Mouse (Mus musculus) spleen, adult 2 months (tissue): ENCODE data around the gene Defa21. TPM values are rescaled to one million over a fixed set of nuclear protein-coding genes. Genes with fewer than 3 reads are reported as not detected.
"Not testable (repeated sequence)": the region's sequence is repeated elsewhere in the genome, so short reads cannot be mapped to it uniquely, and the experiment has no call there.

Experiments used
- DNase-seq, 2 experiments: peaks; one replicate each; pipeline versions ENCODE4 v3.0.0 to v3.0.0-alpha.2; 2012 to 2021; ENCODE audit warnings: low spot score in 2 of 2, low read depth in 1 of 2
- H3K27ac ChIP-seq: fragments of 200-500 bp; 2 replicates; pipeline ENCODE4 v1.5.1; 2012; ENCODE audit warnings: low read length, inconsistent platforms; ENCODE audit not compliant: insufficient read depth
- H3K27me3 ChIP-seq: fragments of 200-500 bp; 2 replicates; pipeline ENCODE4 v1.6.1; 2012; ENCODE audit warnings: mild to moderate bottlenecking, moderate library complexity, low read length, inconsistent platforms; ENCODE audit not compliant: control insufficient read depth, insufficient read depth
- H3K36me3 ChIP-seq: fragments of 200-500 bp; 2 replicates; pipeline ENCODE4 v1.6.1; 2012; ENCODE audit warnings: mild to moderate bottlenecking, low read length, inconsistent platforms; ENCODE audit not compliant: control insufficient read depth, insufficient read depth
- H3K4me1 ChIP-seq: fragments of 200-500 bp; 2 replicates; pipeline ENCODE4 v1.6.1; 2011; ENCODE audit warnings: inconsistent platforms; ENCODE audit not compliant: control insufficient read depth, insufficient read depth, insufficient read length
- H3K4me3 ChIP-seq: fragments of 200-500 bp; 2 replicates; pipeline ENCODE4 v1.5.1; 2011; ENCODE audit warnings: mild to moderate bottlenecking, inconsistent platforms; ENCODE audit not compliant: insufficient read depth, insufficient read length; ENCODE audit errors: extremely low read depth
- CTCF ChIP-seq: fragments of 200-500 bp; IDR thresholded peaks from 2 replicates; pipeline ENCODE4 v1.5.1; 2011; ENCODE audit warnings: mild to moderate bottlenecking, inconsistent platforms; ENCODE audit not compliant: insufficient read depth, insufficient read length, insufficient replicate concordance; ENCODE audit errors: extremely low read depth
- POLR2A ChIP-seq: fragments of 200-500 bp; IDR thresholded peaks from 2 replicates; pipeline ENCODE4 v1.6.1; 2011; ENCODE audit warnings: low read depth, low read length, inconsistent platforms
- WGBS: fragments of 180-500 bp; shearing (Covaris S2); methylation state at CpG from one replicate; pipeline ENCODE4 v1.1.7; 2018; 5-methylcytosine and 5-hydroxymethylcytosine counted together
- polyA plus RNA-seq: library from polyadenylated mRNA; depleted of rRNA; stranded (reverse); fragments of >200 nt; gene quantifications from 2 replicates; pipeline ENCODE4 v1.2.3, GENCODE M21; 2012; rRNA removed

Defa21 gene
- polyA plus RNA-seq, result not detected in 2 replicates

GRCm38 (mm10) chr8:21025245-21025644 lies at the start of gene Defa21:
Defa21 (plus strand) TSS chr8:21025545.
- H3K36me3 ChIP-seq, DNase-seq, H3K4me1 ChIP-seq, H3K4me3 ChIP-seq, H3K27me3 ChIP-seq, H3K27ac ChIP-seq: not testable (repeated sequence)
- WGBS, result no CpG with 5 or more reads among the region's 1 CpGs

GRCm38 (mm10) chr8:20979846-20980245 lies 45.5 kb upstream of the Defa21 start:
- H3K4me1 ChIP-seq, result no peaks in the 10 kb centered on the region
- no peak overlapping the region for H3K4me3 ChIP-seq
- no peak for DNase-seq
- no peaks in the 10 kb centered on the region for H3K27me3 ChIP-seq
- no peak for TF ChIP-seq CTCF
- no peak for TF ChIP-seq POLR2A
- H3K27ac ChIP-seq, result no peak overlapping the region
- H3K36me3 ChIP-seq, result no peaks in the 10 kb centered on the region
- 40% methylated on average over 1 of the region's 1 CpGs for WGBS

- not testable (repeated sequence) for H3K36me3 ChIP-seq, H3K4me3 ChIP-seq, H3K27ac ChIP-seq, H3K4me1 ChIP-seq, DNase-seq, H3K27me3 ChIP-seq
Observed at GRCm38 (mm10) chr8:20994042-20994441, 31.3 kb upstream of the Defa21 start.

- DNase-seq, result no peak
- no peak overlapping the region for H3K27ac ChIP-seq
- H3K27me3 ChIP-seq, result no peaks in the 10 kb centered on the region
- no peaks in the 10 kb centered on the region for H3K4me1 ChIP-seq
- 89% methylated on average over 2 of the region's 2 CpGs for WGBS
- no peak overlapping the region for H3K4me3 ChIP-seq
- no peaks in the 10 kb centered on the region for H3K36me3 ChIP-seq
- TF ChIP-seq POLR2A, result no peak
- no peak for TF ChIP-seq CTCF
Observed at GRCm38 (mm10) chr8:20996776-20997175, 28.6 kb upstream of the Defa21 start.

GRCm38 (mm10) chr8:20997291-20997690 lies 28.1 kb upstream of the Defa21 start:
- no peaks in the 10 kb centered on the region for H3K36me3 ChIP-seq
- no peak for DNase-seq
- H3K27ac ChIP-seq, result no peak overlapping the region
- TF ChIP-seq CTCF (no peak), POLR2A (no peak)
- H3K27me3 ChIP-seq, result no peaks in the 10 kb centered on the region
- H3K4me1 ChIP-seq, result no peaks in the 10 kb centered on the region
- no peak overlapping the region for H3K4me3 ChIP-seq

GRCm38 (mm10) chr8:21001171-21001570 lies 24.2 kb upstream of the Defa21 start:
- DNase-seq, result no peak
- Histone ChIP-seq H3K4me1 (no peaks in the 10 kb centered on the region), H3K4me3 (no peak overlapping the region), H3K27me3 (no peaks in the 10 kb centered on the region), H3K36me3 (no peaks in the 10 kb centered on the region), H3K27ac (no peak overlapping the region)
- 53% methylated on average over 8 of the region's 8 CpGs for WGBS
- TF ChIP-seq CTCF (no peak), POLR2A (no peak)

GRCm38 (mm10) chr8:21006801-21007200 lies 18.5 kb upstream of the Defa21 start:
- no peaks in the 10 kb centered on the region for H3K27me3 ChIP-seq
- H3K36me3 ChIP-seq, result no peaks in the 10 kb centered on the region
- H3K4me3 ChIP-seq, result no peak overlapping the region
- 15% methylated on average over 1 of the region's 1 CpGs for WGBS
- DNase-seq, result no peak
- no peaks in the 10 kb centered on the region for H3K4me1 ChIP-seq
- no peak overlapping the region for H3K27ac ChIP-seq
- TF ChIP-seq POLR2A (no peak), CTCF (no peak)

- not testable (repeated sequence) for DNase-seq, H3K36me3 ChIP-seq, H3K4me3 ChIP-seq, H3K27ac ChIP-seq, H3K4me1 ChIP-seq, H3K27me3 ChIP-seq
- WGBS, result 52% methylated on average over 6 of the region's 6 CpGs
Observed at GRCm38 (mm10) chr8:21008578-21008977, 16.8 kb upstream of the Defa21 start.

GRCm38 (mm10) chr8:21010548-21010947 lies 14.8 kb upstream of the Defa21 start:
- H3K4me1 ChIP-seq, H3K36me3 ChIP-seq, H3K27ac ChIP-seq, H3K27me3 ChIP-seq, DNase-seq, H3K4me3 ChIP-seq: not testable (repeated sequence)
- WGBS, result 78% methylated on average over 1 of the region's 1 CpGs

GRCm38 (mm10) chr8:21054747-21055146 lies 29.4 kb downstream of the Defa21 start, which contains the start of gene Defa23:
Defa23 (plus strand) TSS chr8:21055047.
- not testable (repeated sequence) for H3K4me1 ChIP-seq, DNase-seq, H3K27ac ChIP-seq, H3K36me3 ChIP-seq, H3K27me3 ChIP-seq, H3K4me3 ChIP-seq
- WGBS, result no CpG with 5 or more reads among the region's 1 CpGs
